Mouse (Mus musculus) cerebral cortex, adult 2 months (tissue): ENCODE measurements around the gene Ppp1r14d.

Experiments
- WGBS: fragments of 180-500 bp; shearing (Covaris S2); methylation state at CpG from one replicate; pipeline ENCODE4 v1.1.7; 2018; 5-methylcytosine and 5-hydroxymethylcytosine counted together

Ppp1r14d gene

GRCm38 (mm10) chr2:119237210-119237870 is 7.6 kb upstream of the Ppp1r14d start, which contains the start of gene Spint1:
TSS of gene Spint1 (plus strand) at chr2:119237362.
- 2% methylated on average over 73 of the region's 73 CpGs for WGBS

GRCm38 (mm10) chr2:119236682-119237209 is 7.0 kb upstream of the Ppp1r14d start:
- WGBS: 30% methylated on average over 25 of the region's 25 CpGs

GRCm38 (mm10) chr2:119209176-119209507 is 20.6 kb downstream of the Ppp1r14d start:
- 1% methylated on average over 13 of the region's 13 CpGs for WGBS

GRCm38 (mm10) chr2:119208344-119209175 is 21.1 kb downstream of the Ppp1r14d start, which contains the start of the genes Zfyve19 and Dnajc17:
TSS of gene Zfyve19 (plus strand) at chr2:119208617.
TSS of gene Dnajc17 (minus strand) at chr2:119208795.
- WGBS: under 1% methylated on average over 51 of the region's 51 CpGs

- 17% methylated on average over 6 of the region's 6 CpGs for WGBS
Measured at GRCm38 (mm10) chr2:119207961-119208343, 21.8 kb downstream of the Ppp1r14d start.

- WGBS: 66% methylated on average over 4 of the region's 4 CpGs
Measured at GRCm38 (mm10) chr2:119203871-119204460, 25.7 kb downstream of the Ppp1r14d start.

GRCm38 (mm10) chr2:119202914-119203453 is 26.7 kb downstream of the Ppp1r14d start:
- WGBS: 56% methylated on average over 5 of the region's 5 CpGs

- 23% methylated on average over 3 of the region's 3 CpGs for WGBS
Measured at GRCm38 (mm10) chr2:119198934-119199333, 30.8 kb downstream of the Ppp1r14d start.

- WGBS: 45% methylated on average over 1 of the region's 1 CpGs
Measured at GRCm38 (mm10) chr2:119198049-119198448, 31.7 kb downstream of the Ppp1r14d start.

- WGBS: 84% methylated on average over 1 of the region's 1 CpGs
Measured at GRCm38 (mm10) chr2:119197493-119197892, 32.2 kb downstream of the Ppp1r14d start.

- WGBS: 83% methylated on average over 4 of the region's 4 CpGs
Measured at GRCm38 (mm10) chr2:119196316-119197108, 33.2 kb downstream of the Ppp1r14d start.

GRCm38 (mm10) chr2:119194140-119194539 is 35.6 kb downstream of the Ppp1r14d start:
- 70% methylated on average over 5 of the region's 5 CpGs for WGBS

- WGBS: 80% methylated on average over 5 of the region's 5 CpGs
Measured at GRCm38 (mm10) chr2:119190969-119191368, 38.7 kb downstream of the Ppp1r14d start.

- 5% methylated on average over 15 of the region's 15 CpGs for WGBS
Measured at GRCm38 (mm10) chr2:119189029-119189710, 40.5 kb downstream of the Ppp1r14d start.

- 85% methylated on average over 7 of the region's 7 CpGs for WGBS
Measured at GRCm38 (mm10) chr2:119182914-119183313, 46.8 kb downstream of the Ppp1r14d start.

GRCm38 (mm10) chr2:119177384-119177939 is 52.2 kb downstream of the Ppp1r14d start:
- WGBS: 85% methylated on average over 5 of the region's 5 CpGs

- WGBS: 72% methylated on average over 3 of the region's 3 CpGs
Measured at GRCm38 (mm10) chr2:119176761-119177160, 52.9 kb downstream of the Ppp1r14d start.

- 71% methylated on average over 6 of the region's 6 CpGs for WGBS
Measured at GRCm38 (mm10) chr2:119175614-119176013, 54.1 kb downstream of the Ppp1r14d start.

GRCm38 (mm10) chr2:119174866-119175265 is 54.8 kb downstream of the Ppp1r14d start:
- 85% methylated on average over 14 of the region's 14 CpGs for WGBS

GRCm38 (mm10) chr2:119173991-119174651 is 55.6 kb downstream of the Ppp1r14d start, which contains the start of gene Gm14137:
TSS of gene Gm14137 (plus strand) at chr2:119174509.
- 60% methylated on average over 8 of the region's 8 CpGs for WGBS
